21 mouse cellular contexts compared by ENCODE assay signal in the genomic region with DNA sequence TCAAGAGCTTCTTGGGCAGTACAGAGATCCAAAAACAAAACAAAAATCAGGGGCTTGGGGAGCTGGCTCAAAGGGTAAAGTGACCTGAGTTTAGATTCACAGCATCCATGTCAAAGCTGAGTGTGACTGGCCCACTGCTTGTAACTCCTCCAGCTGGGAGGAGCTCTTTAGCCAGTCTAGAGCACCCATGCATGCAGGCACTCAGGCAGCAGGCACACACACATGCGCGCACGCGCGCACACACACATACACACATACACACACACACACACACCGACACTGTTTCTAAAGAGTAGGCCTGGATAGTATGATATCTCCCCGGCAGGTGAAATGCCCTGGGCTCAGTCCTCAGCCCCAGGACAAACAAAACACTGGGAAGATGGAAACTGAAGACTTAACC. TPM values are rescaled to one million over a fixed set of nuclear protein-coding genes. Genes with fewer than 3 reads are reported as not detected.
"Had no signal": no experiment of that assay in that cellular context is flagged by ENCODE, and none has a peak within 500 bp of the region (broad histone marks: within the 10 kb centered on the region; RNA-seq: fewer than 3 reads in every experiment).

No protein-coding gene starts in this region.

- H3K9me3 ChIP-seq: limb, embryonic 10.5 days; liver, embryonic 15.5 days; midbrain, embryonic 15.5 days had no signal

- H3K9ac ChIP-seq: liver, embryonic 15.5 days; midbrain, embryonic 15.5 days had no signal

- H3K4me3 ChIP-seq: limb, embryonic 10.5 days; liver, embryonic 15.5 days; midbrain, embryonic 15.5 days had no signal

- H3K27ac ChIP-seq: hindbrain, postnatal 0 days; limb, embryonic 10.5 days; liver, embryonic 15.5 days; midbrain, embryonic 15.5 days had no signal

- H3K27me3 ChIP-seq: liver, embryonic 15.5 days; midbrain, embryonic 15.5 days had no signal

- DNase-seq: kidney, adult 11 months; lung, adult 2 months; lung, postnatal 36 days; right cerebral cortex, adult 18-20 months; spleen, adult 18-20 months; thymus, adult 18-20 months; thymus, postnatal 14 days had no signal

- ATAC-seq: hindbrain, postnatal 0 days; lung, postnatal 0 days; midbrain, embryonic 15.5 days had no signal

- H3K4me2 ChIP-seq: liver, embryonic 11.5 days; liver, embryonic 15.5 days; midbrain, embryonic 15.5 days had no signal

RNA-seq across cellular contexts. Expression of gene Gpr152, which starts 22.6 kb away (rescaled TPM):
- total RNA-seq: layer of hippocampus, postnatal 14 days; left cerebral cortex, postnatal 10 days; megakaryocyte progenitor cell, adult 5-6 weeks; monocyte, adult 5-6 weeks had no signal
- polyA plus RNA-seq: intestine, embryonic 14.5 days; large intestine, adult 2 months; limb, embryonic 10.5 days; liver, embryonic 11.5 days; liver, embryonic 15.5 days; lung, postnatal 0 days; neural tube, embryonic 14.5 days; stomach, embryonic 14.5 days had no signal

RNA-seq across cellular contexts. Expression of gene Cabp4, which starts 26.8 kb away (rescaled TPM):
- total RNA-seq: hindbrain, postnatal 0 days; layer of hippocampus, postnatal 14 days; megakaryocyte progenitor cell, adult 5-6 weeks; monocyte, adult 5-6 weeks had no signal
- polyA plus RNA-seq: intestine, embryonic 14.5 days; lung, adult 2 months; stomach, embryonic 14.5 days had no signal
